Mouse (Mus musculus) small intestine, adult 2 months (tissue): ENCODE results near the gene Zfp36l1.

Experiments
- CTCF ChIP-seq: fragments of 200-500 bp; IDR thresholded peaks from 2 replicates; pipeline ENCODE4 v1.5.1; 2012; ENCODE audit warnings: low read depth, mild to moderate bottlenecking, control low read depth, inconsistent platforms, low read length, moderate library complexity, mixed read lengths; ENCODE audit not compliant: insufficient replicate concordance, insufficient read length; ENCODE audit errors: extremely low read depth
- POLR2A ChIP-seq: fragments of 200-500 bp; IDR thresholded peaks from 2 replicates; pipeline ENCODE4 v1.6.1; 2012; ENCODE audit warnings: low read depth, mild to moderate bottlenecking, control low read depth, inconsistent platforms, low read length, moderate library complexity

DNA sequence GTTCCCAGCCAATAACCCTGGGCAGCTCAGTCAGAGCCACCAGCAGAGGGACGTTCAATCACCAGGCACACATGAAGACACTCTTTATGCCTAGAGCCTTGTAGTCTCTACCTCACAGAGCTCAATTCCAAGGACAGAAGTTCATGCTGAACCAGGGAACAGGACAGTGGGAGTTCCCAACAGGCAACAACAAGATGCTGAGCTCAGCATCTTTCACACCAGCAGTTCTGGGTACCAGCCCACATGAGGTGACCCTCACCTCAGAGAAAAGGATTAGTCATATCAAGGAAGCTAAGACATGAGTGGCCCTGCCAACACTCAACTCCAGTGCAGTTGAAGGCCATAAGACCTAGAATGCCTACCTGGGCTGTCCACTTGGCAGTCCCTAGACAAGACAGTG lies 24.9 kb upstream of the Zfp36l1 start:
- no peak for TF ChIP-seq CTCF
- TF ChIP-seq POLR2A: no peak
